Mouse (Mus musculus): ENCODE data around the gene Olfr1002.
"Not testable (repeated sequence)": the region's sequence is repeated elsewhere in the genome, so short reads cannot be mapped to it uniquely, and the experiment has no call there.

The Olfr1002 gene

DNA sequence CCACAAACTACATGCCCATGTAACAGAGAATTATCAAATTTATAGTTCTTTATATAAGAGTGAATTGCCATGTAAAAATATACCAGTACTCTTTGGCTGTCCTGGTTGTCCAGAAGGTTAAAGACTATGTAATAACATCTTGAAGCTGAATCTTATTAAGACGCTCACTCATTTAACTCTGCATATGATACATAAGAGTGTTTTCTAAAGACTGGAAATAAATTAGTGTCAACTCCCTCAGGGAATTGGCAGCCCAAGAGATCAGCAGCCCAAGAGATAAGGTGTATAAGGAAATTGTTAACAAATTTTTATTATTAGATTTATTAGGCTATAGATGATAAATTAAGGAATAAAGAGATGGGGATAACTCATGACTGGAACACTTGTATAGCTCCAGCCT, at the start of gene Olfr1002:
Olfr1002 (minus strand) TSS at position 101 of the 400 bp plus-strand sequence.
- no peak for DNase-seq

- no peak for DNase-seq
These were observed 38.6 kb upstream of the Olfr1002 start, which contains the start of gene Olfr1008 for GRCm38 (mm10) chr2:85689131-85689530. Olfr1008 (plus strand) TSS chr2:85689431.

DNA sequence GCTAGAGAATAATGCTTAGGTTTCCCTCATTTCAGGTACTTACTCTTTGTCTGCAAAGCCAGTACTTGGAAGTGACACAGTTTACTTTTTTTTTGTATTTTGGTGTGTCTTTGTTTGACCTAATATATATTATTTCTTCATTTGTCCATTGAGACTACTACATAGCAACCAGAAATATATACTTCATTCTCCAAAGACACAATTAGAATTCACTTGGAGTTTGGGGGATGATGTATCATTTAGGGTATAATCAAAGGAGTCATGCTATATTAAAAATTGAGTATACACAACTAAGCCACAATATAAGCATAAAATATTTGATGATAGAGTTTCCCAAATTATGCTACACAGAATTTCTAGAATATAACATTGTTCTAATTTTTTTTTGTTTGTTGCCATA, 28.2 kb upstream of the Olfr1002 start, which contains the start of gene Olfr1006:
Olfr1006 (minus strand) TSS at position 101 of the 400 bp plus-strand sequence.
- no peak for DNase-seq

DNA sequence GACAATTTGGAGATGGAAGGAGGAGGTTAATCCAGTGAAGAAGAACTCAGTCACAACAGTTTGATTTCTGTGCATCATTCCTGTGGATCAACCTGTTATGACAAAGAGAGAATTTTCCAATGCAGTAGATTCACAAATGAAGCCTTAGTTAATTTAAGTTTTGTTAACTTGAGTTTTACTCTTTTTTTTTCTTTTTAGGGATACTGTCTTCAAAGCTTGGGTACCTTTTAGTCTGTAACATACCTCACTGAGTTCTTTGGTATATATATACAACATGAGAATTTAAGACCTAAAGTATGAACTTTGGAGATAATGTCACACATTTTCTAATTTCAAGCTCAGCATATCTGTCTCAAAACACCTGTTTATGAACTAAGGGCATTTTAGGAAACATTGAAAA, 13.9 kb upstream of the Olfr1002 start, which contains the start of gene Olfr154:
Olfr154 (minus strand) TSS at position 101 of the 400 bp plus-strand sequence.
- not testable (repeated sequence) for DNase-seq

- no peak for DNase-seq
These were observed 38.7 kb downstream of the Olfr1002 start, which contains the start of gene Olfr1000 for GRCm38 (mm10) chr2:85611803-85612202. Olfr1000 (minus strand) TSS chr2:85611903.

All from right cerebral cortex, postnatal 4 days (tissue).